Mouse (Mus musculus) midbrain, embryonic 16.5 days (tissue): ENCODE measurements at regions not wholly inside any gene's neighbourhood (a gene's known extent, or its start where the extent isn't known, plus 50 kb on each side); places are given as distances from the start of the nearest gene placed in this dataset.
A peak's percentile ranks its signal among the peaks of the same experiment; 100 is the strongest.

ENCODE experiments used
- ATAC-seq: fragments of 200-750 bp; cut with Nextera tagmentation; 2 replicates; pipeline ENCODE4 v1.8.0; 2017; ENCODE audit warnings: moderate TSS enrichment
- H3K27ac ChIP-seq: fragments of 300-500 bp; sonication (generic); 2 replicates; pipeline ENCODE4 v1.5.1; 2014; ENCODE audit warnings: mild to moderate bottlenecking, low read length, mixed read lengths
- H3K27me3 ChIP-seq: fragments of 300-500 bp; sonication (generic); 2 replicates; pipeline ENCODE4 v1.6.1; 2014; ENCODE audit warnings: low read depth, low read length, mixed read lengths; ENCODE audit not compliant: control insufficient read depth, insufficient read depth
- H3K36me3 ChIP-seq: fragments of 300-500 bp; sonication (generic); 2 replicates; pipeline ENCODE4 v1.6.1; 2014; ENCODE audit warnings: mild to moderate bottlenecking, low read length, moderate library complexity, mixed read lengths; ENCODE audit not compliant: control insufficient read depth, insufficient read depth
- H3K4me1 ChIP-seq: fragments of 300-500 bp; sonication (generic); 2 replicates; pipeline ENCODE4 v1.6.1; 2014; ENCODE audit warnings: mild to moderate bottlenecking, low read length, mixed read lengths; ENCODE audit not compliant: control insufficient read depth, insufficient read depth
- H3K4me2 ChIP-seq: fragments of 300-500 bp; sonication (generic); 2 replicates; pipeline ENCODE4 v1.6.1; 2014; ENCODE audit warnings: mild to moderate bottlenecking, low read length, mixed read lengths
- H3K4me3 ChIP-seq: fragments of 300-500 bp; sonication (generic); 2 replicates; pipeline ENCODE4 v1.5.1; 2014; ENCODE audit warnings: low read depth, mild to moderate bottlenecking, low read length, moderate library complexity, mixed read lengths
- H3K9ac ChIP-seq: fragments of 300-500 bp; sonication (generic); 2 replicates; pipeline ENCODE4 v1.6.1; 2014; ENCODE audit warnings: low read depth, low read length, mixed read lengths
- H3K9me3 ChIP-seq: fragments of 300-500 bp; sonication (generic); replicated peaks from 2 replicates; pipeline ENCODE4 v1.6.1; 2014; ENCODE audit warnings: mild to moderate bottlenecking, low read length, mixed read lengths; ENCODE audit not compliant: control insufficient read depth, poor library complexity, severe bottlenecking
- WGBS: fragments of 180-500 bp; shearing (Covaris S2); extraction: QIAGEN DNeasy Blood & Tissue Kit; methylation state at CpG from one replicate; pipeline ENCODE4 v1.1.7; 2014; 5-methylcytosine and 5-hydroxymethylcytosine counted together

GRCm38 (mm10) chr16:64216671-64217070, 352.7 kb upstream of the Epha3 start:
- WGBS = 83% methylated on average over 5 of the region's 5 CpGs
- Histone ChIP-seq H3K27ac (no peak overlapping the region), H3K9me3 (no peaks in the 10 kb centered on the region), H3K27me3 (no peaks in the 10 kb centered on the region), H3K36me3 (no peaks in the 10 kb centered on the region), H3K9ac (no peak overlapping the region), H3K4me2 (no peak overlapping the region), H3K4me1 (no peaks in the 10 kb centered on the region), H3K4me3 (no peak overlapping the region)
- no peak for ATAC-seq

DNA sequence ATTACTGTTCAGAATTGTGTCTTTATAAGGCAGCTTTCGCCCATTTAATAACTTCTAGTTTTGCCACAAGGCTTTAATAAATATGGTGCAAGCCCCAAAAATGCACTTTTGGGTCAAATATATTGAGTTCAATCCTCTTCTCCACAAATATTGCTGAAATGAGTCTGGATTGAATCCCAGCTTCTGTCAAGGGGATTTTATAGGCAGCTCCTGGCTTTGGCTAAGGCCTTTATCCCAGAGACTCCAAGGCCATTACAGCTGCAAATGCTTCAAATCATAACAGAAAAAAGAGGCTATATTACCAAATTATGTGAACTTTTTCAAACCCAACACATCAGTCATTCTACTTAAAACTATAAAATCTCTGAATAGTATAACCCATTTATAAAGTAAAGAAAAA, 347.9 kb upstream of the Epha3 start:
- Histone ChIP-seq H3K27ac (no peak overlapping the region), H3K4me1 (no peaks in the 10 kb centered on the region), H3K27me3 (no peaks in the 10 kb centered on the region), H3K9me3 (no peaks in the 10 kb centered on the region), H3K4me3 (no peak overlapping the region), H3K36me3 (no peaks in the 10 kb centered on the region), H3K9ac (no peak overlapping the region), H3K4me2 (no peak overlapping the region)
- 89% methylated on average over 1 of the region's 1 CpGs for WGBS
- ATAC-seq = no peak

- Histone ChIP-seq H3K4me3 (no peak overlapping the region), H3K4me2 (peak overlapping the region; percentile 4; the same call in 1 of the 2 replicates), H3K27ac (no peak overlapping the region), H3K4me1 (peaks cover 4% of the 10 kb centered on the region), H3K36me3 (no peaks in the 10 kb centered on the region), H3K27me3 (no peaks in the 10 kb centered on the region), H3K9ac (no peak overlapping the region), H3K9me3 (no peaks in the 10 kb centered on the region)
- WGBS = 41% methylated on average over 8 of the region's 8 CpGs
- no peak for ATAC-seq
Observed at GRCm38 (mm10) chr16:64166676-64167407, 302.9 kb upstream of the Epha3 start.

DNA sequence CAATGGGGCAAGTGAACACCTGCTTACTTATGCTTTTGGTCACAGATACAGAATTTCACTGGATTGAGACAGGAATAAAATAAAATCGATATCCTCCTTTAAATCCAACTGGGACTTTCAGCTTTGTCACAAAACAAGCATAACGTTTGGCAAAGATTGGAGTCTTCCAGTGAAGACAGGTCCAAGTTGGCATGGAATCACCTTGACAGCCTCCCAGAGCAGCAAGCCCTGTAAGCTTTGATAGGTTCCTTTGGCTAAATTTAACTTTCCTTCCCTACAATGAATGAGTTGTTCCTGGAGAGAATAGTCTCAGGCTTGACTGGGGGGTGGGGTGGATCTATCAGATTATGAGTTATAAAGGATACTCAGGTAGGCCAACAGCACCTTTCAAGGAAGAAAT, 302.1 kb upstream of the Epha3 start:
- H3K4me2 ChIP-seq = no peak overlapping the region
- no peaks in the 10 kb centered on the region for H3K9me3 ChIP-seq
- no peak overlapping the region for H3K9ac ChIP-seq
- WGBS = 74% methylated on average over 2 of the region's 2 CpGs
- H3K27ac ChIP-seq = no peak overlapping the region
- H3K4me1 ChIP-seq = peaks cover 4% of the 10 kb centered on the region
- ATAC-seq = no peak
- no peaks in the 10 kb centered on the region for H3K36me3 ChIP-seq
- H3K4me3 ChIP-seq = no peak overlapping the region
- no peaks in the 10 kb centered on the region for H3K27me3 ChIP-seq

DNA sequence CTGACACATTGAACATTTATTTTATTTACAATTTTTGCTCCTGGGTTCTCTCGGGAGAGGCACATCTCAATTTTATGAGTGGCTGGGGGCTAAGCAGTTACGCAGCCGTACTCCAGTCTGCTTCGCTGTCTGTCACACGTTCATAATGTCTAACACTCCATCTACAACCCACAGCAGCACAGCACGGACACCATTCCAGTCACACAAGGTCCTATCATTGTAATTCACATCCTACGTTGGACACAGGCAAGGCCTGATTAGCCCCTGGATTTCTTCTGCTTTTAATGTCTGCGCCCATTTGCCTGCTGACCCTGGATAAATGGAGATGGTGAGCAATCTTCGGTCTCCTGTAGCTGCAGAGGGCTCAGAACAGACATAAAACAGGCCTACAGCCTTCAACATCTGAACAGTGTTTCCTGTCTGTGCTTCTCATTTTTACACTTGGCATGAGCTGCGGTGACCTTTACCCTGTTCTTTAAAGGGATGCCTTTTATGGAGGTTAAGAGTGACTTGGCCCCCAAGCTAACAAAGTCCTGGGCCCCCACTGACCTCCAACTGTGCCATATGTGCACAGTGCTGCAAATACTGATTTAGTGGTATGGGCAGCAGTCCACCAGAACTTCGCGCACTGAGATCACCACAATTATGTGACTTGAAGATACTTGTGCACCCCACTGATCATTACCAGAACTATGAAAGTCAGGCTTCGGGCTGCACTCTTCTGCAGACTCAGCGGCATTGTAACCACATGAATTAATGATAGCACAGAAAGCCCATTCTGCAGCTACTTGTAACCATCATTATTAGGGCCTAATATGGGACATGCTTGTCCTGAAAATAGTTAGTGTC, 281.9 kb upstream of the Epha3 start:
- H3K4me1 ChIP-seq = no peaks in the 10 kb centered on the region
- H3K9me3 ChIP-seq = no peaks in the 10 kb centered on the region
- 83% methylated on average over 14 of the region's 14 CpGs for WGBS
- H3K4me2 ChIP-seq = no peak overlapping the region
- H3K27me3 ChIP-seq = no peaks in the 10 kb centered on the region
- H3K9ac ChIP-seq = no peak overlapping the region
- H3K36me3 ChIP-seq = no peaks in the 10 kb centered on the region
- H3K4me3 ChIP-seq = no peak overlapping the region
- no peak for ATAC-seq
- no peak overlapping the region for H3K27ac ChIP-seq
